Mouse (Mus musculus) gastrocnemius, adult 18-20 months (tissue): ENCODE results near the gene Hace1. TPM values are rescaled to one million over a fixed set of nuclear protein-coding genes. Genes with fewer than 3 reads are reported as not detected.
A peak's percentile ranks its signal among the peaks of the same experiment; 100 is the strongest.
"Not testable (repeated sequence)": the region's sequence is repeated elsewhere in the genome, so short reads cannot be mapped to it uniquely, and the experiment has no call there.

Experiments used
- DNase-seq: peaks from one replicate; pipeline ENCODE4 v3.0.0; 2021; ENCODE audit warnings: low spot score
- long read RNA-seq, 2 experiments: library from polyadenylated mRNA; stranded (forward); transcript quantifications; one replicate each; pipeline ENCODE4 v2.0.0; 2021
- total RNA-seq, 2 experiments: library from RNA; stranded (reverse); gene quantifications; 2 replicates each; pipeline ENCODE4 v1.2.3; 2021

Hace1 gene
- 1 to 10 TPM; 2.2 to 4.3 TPM for total RNA-seq
- long read RNA-seq, experiment 1, transcript Hace1-201 (24 exons, 3,785 nt), result major isoform, 6 of 12 reads
- long read RNA-seq, experiment 1, partial matches to known transcripts, result 0 of 12 reads
- long read RNA-seq, experiment 1, other reads (novel, unspliced or antisense), result 6 of 12 reads
- long read RNA-seq, experiment 2, partial matches to known transcripts, result 0 of 4 reads
- long read RNA-seq, experiment 2, other reads (novel, unspliced or antisense), result 1 of 4 reads

DNA sequence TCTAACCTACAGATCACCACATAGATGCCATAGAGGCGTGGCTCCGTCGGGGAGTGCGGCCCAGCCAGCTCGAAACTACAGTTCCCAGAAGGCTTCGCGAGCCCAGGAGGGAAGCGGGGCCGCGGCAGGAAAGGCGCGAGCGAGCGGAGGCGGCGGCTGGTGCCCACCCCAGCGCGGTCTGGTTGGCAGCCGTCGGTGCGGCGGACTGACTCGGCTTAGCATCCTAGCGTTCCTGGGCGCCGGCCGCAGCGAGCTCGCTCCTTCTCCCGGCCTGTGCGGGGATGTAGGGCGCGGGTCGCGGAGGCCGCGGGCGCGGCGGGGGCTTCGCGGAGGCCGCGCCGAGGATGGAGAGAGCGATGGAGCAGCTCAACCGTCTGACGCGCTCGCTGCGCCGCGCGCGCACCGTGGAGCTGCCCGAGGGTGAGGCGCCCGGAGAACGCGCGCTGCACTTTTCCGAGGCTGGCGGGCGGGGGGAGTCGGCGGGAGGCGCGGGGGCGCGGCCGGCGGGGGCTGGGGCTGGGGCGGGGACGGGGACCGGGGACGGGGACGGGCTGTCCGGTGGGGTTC, at the start of gene Hace1:
Gene Hace1 (plus strand): TSS at position 99 of the 567 bp plus-strand sequence.
- peak; percentile 78 for DNase-seq

GRCm38 (mm10) chr10:45537334-45537733, 40.3 kb upstream of the Hace1 start:
- not testable (repeated sequence) for DNase-seq

DNA sequence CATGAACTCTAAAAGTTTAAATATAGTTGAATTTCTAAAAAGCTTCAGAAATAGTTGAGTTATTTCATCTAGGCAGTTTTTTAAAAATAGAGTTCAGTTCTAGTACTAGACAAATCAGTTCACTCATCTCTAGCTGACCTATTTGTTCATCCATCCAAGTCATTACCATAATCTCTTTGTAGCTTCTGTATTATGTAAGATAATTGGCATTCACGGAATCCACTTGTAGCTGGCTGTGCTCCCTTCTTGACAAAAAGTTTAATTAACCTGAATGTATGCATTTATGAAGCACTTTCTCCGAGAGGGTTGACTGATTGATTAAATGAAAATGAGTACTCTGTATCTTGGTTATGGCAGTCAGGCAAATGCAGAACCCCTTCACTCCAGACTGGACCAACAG, 34.9 kb upstream of the Hace1 start:
- no peak for DNase-seq

GRCm38 (mm10) chr10:45546799-45547198, 30.8 kb upstream of the Hace1 start:
- no peak for DNase-seq

DNA sequence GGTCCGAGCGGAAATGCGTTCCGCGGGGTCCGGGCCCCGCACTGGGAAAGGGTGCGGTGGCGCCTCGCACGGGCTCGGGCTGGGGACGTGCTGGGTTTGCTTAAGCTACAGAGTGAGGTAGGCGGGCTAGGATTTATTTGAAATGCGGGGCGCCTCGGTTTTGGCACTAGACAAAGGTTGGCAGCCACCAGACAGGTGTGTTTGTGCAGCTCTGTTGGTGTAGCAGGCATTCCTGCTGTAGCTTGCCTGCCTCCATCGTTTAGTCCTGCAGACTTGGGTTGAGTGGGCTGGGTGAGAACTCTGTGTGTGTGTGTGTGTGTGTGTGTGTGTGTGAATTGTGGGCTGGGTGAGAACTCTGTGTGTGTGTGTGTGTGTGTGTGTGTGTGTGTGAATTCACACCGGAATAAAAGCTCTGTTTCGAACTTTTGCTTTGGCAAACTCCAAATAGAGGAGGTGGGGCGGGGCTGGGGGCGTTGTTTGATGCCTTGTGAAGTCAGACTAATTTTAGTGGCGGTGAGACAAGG, 731 bp downstream of the Hace1 start:
- DNase-seq, result peak; percentile 8

- DNase-seq, result no peak
Measured at GRCm38 (mm10) chr10:45583310-45583709, 5.7 kb downstream of the Hace1 start.

DNA sequence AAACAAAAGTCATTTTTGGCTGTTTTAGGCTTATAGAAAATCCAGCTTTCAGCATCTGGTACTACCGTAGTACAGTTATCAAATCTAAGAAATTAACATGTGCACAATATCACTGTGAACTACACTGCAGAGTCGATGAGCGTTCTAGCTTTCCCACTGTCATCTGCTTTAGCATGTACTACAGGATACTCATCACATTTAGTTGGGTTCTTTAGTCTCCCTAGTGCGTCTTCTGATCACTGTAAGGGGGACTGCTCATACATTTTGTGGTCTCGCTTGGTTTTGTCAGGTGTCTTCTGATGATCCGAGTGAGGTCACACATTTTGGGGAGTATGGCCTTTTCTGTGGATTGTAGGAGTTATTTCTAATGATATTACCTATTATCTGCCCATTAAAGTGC, 6.2 kb downstream of the Hace1 start:
- no peak for DNase-seq

GRCm38 (mm10) chr10:45584311-45585102, 6.9 kb downstream of the Hace1 start:
- no peak for DNase-seq

GRCm38 (mm10) chr10:45605853-45606252, 28.2 kb downstream of the Hace1 start:
- no peak for DNase-seq

- no peak for DNase-seq
Measured at GRCm38 (mm10) chr10:45610727-45611126, 33.1 kb downstream of the Hace1 start.

GRCm38 (mm10) chr10:45616012-45616411, 38.4 kb downstream of the Hace1 start:
- DNase-seq, result no peak

- no peak for DNase-seq
Measured at GRCm38 (mm10) chr10:45619039-45619438, 41.4 kb downstream of the Hace1 start.

- DNase-seq, result no peak
Measured at GRCm38 (mm10) chr10:45631995-45632394, 54.4 kb downstream of the Hace1 start.

- no peak for DNase-seq
Measured at GRCm38 (mm10) chr10:45632641-45633040, 55.0 kb downstream of the Hace1 start.

DNA sequence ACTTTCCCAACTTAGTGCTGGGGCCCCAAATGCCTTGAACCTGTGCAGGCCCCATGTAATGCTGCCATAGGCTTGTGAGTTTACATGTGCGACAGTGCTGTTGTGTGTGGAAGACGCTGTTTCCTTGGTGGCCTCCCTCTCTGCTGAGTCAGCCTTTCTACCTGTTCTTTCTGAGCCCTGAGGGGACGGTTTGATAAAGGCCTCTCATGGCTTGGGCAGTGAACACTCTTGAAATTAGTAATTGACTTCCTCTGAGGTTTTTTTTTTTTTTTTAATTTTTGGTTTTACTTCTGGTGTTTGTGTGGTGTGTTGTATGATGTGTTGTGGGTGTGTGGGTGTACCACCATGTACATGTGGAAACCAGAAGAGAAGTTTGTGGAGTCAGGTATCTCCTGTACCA, 57.6 kb downstream of the Hace1 start:
- DNase-seq, result no peak

- no peak for DNase-seq
Measured at GRCm38 (mm10) chr10:45639762-45640161, 62.1 kb downstream of the Hace1 start.

- DNase-seq, result no peak
Measured at GRCm38 (mm10) chr10:45654026-45654425, 76.4 kb downstream of the Hace1 start.

- no peak for DNase-seq
Measured at GRCm38 (mm10) chr10:45662015-45662414, 84.4 kb downstream of the Hace1 start.

GRCm38 (mm10) chr10:45668266-45668665, 90.6 kb downstream of the Hace1 start:
- no peak for DNase-seq

- no peak for DNase-seq
Measured at GRCm38 (mm10) chr10:45676796-45677195, 99.2 kb downstream of the Hace1 start.

DNA sequence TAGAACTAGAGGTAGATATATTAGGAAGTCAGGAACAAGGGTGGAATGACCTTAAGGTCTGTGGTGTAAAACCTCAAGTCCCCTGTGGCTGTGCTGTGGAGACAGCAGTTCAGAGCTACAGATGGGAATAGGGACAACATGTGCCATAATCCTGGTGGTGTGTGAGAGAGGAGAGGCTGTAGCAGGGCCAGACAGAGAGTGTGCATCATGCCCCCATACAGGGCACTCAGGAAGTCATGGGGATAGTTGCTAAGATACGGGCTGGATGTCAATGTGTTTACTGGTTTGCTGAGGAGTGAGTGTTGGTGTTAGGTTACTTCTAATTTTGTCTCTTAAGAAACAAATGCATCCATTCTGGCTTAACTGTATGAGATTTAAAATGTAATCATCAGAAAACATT, 108.6 kb downstream of the Hace1 start:
- peak; percentile 56 for DNase-seq

DNA sequence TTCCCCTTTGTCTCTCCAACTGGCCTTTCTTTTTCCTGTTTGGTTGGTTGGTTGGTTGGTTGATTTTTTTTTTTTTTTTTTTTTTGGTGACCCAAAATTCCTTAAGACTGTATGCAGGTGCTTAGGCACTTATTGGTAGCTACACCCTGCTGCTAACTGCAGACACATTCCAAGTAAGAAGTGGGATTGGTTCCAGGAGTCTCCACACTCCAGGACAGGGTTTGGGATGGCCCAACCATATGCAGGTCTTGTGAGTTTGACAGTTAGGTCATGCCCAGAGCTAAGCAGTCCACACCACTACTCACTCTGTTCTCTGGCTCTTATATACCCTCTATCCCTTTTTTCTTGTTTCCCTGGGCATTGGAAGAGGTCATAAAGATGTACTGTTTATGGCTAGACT, 117.3 kb downstream of the Hace1 start:
- DNase-seq, result no peak
